Mouse (Mus musculus) erythroblast, embryonic 14.5 days (primary cell): Measurements from ENCODE around the gene Aoah.

Source experiments
- GATA1 ChIP-seq: IDR thresholded peaks from 2 replicates; pipeline ENCODE4 v1.6.1; 2012; ENCODE audit warnings: low read length, inconsistent platforms, mixed read lengths
- TAL1 ChIP-seq: IDR thresholded peaks from 3 replicates; pipeline ENCODE4 v1.6.1; 2012; ENCODE audit warnings: low read length, inconsistent platforms, mixed read lengths

DNA sequence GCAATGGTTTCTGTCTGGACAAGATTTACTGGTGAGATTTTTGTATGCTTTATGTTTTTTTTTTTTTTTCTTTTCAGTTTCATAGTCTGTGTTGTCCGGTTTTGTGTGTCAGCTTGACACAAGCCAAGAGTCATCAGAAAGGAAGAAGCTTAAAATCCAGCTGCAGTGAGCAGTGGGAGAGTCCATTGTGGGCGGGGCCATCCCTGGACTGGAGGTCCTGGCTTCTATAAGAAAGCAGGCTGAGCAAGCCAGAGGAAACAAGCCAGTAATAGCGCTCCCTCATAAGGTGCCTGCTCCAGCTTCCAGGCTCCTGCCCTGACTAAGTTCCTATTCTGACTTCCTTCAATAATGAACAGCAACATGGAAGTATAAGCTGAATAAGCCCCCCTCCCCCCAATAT, 6.7 kb downstream of the Aoah start:
- TF ChIP-seq TAL1 = no peak
- TF ChIP-seq GATA1 = no peak
